Mouse (Mus musculus) urinary bladder, postnatal 14 days (tissue): ENCODE measurements around the gene Elmsan1.

Experiments
- DNase-seq: peaks from one replicate; pipeline ENCODE4 v3.0.0; 2021; ENCODE audit warnings: low spot score

The Elmsan1 gene

GRCm38 (mm10) chr12:84148622-84149012 is 70.1 kb downstream of the Elmsan1 start:
- no peak for DNase-seq

GRCm38 (mm10) chr12:84147954-84148621 is 70.6 kb downstream of the Elmsan1 start, which contains the start of gene Pnma1:
Gene Pnma1 (minus strand): TSS chr12:84148489.
- DNase-seq = peak; percentile 62

GRCm38 (mm10) chr12:84142281-84143050 is 76.2 kb downstream of the Elmsan1 start:
- DNase-seq = no peak

- DNase-seq = no peak
Observed at GRCm38 (mm10) chr12:84141271-84141670, 77.4 kb downstream of the Elmsan1 start.

GRCm38 (mm10) chr12:84140135-84140534 is 78.5 kb downstream of the Elmsan1 start:
- no peak for DNase-seq

GRCm38 (mm10) chr12:84137131-84137530 is 81.5 kb downstream of the Elmsan1 start:
- no peak for DNase-seq

- DNase-seq = peak; percentile 29
Observed at GRCm38 (mm10) chr12:84132265-84132664, 86.4 kb downstream of the Elmsan1 start.

GRCm38 (mm10) chr12:84129931-84130330 is 88.8 kb downstream of the Elmsan1 start:
- no peak for DNase-seq

- DNase-seq = no peak
Observed at GRCm38 (mm10) chr12:84128576-84128975, 90.1 kb downstream of the Elmsan1 start.

- DNase-seq = no peak
Observed at GRCm38 (mm10) chr12:84126899-84127298, 91.8 kb downstream of the Elmsan1 start.

- DNase-seq = no peak
Observed at GRCm38 (mm10) chr12:84125892-84126291, 92.8 kb downstream of the Elmsan1 start.

- no peak for DNase-seq
Observed at GRCm38 (mm10) chr12:84119584-84119983, 99.1 kb downstream of the Elmsan1 start.

GRCm38 (mm10) chr12:84114153-84114994 is 104.3 kb downstream of the Elmsan1 start, which contains the start of gene Dnal1:
Gene Dnal1 (plus strand): TSS chr12:84114366.
- DNase-seq = peak; percentile 92

GRCm38 (mm10) chr12:84113676-84114075 is 105.0 kb downstream of the Elmsan1 start:
- DNase-seq = no peak

GRCm38 (mm10) chr12:84110814-84111213 is 107.9 kb downstream of the Elmsan1 start:
- no peak for DNase-seq

GRCm38 (mm10) chr12:84109924-84110323 is 108.8 kb downstream of the Elmsan1 start:
- no peak for DNase-seq

GRCm38 (mm10) chr12:84107692-84108091 is 111.0 kb downstream of the Elmsan1 start:
- no peak for DNase-seq

- no peak for DNase-seq
Observed at GRCm38 (mm10) chr12:84107012-84107411, 111.7 kb downstream of the Elmsan1 start.

GRCm38 (mm10) chr12:84101493-84101845 is 117.2 kb downstream of the Elmsan1 start:
- DNase-seq = no peak

- DNase-seq = peak; percentile 40
Observed at GRCm38 (mm10) chr12:84100604-84101492, 117.8 kb downstream of the Elmsan1 start, which contains the start of gene Acot6. Gene Acot6 (plus strand): TSS chr12:84100654.

- DNase-seq = no peak
Observed at GRCm38 (mm10) chr12:84100071-84100470, 118.6 kb downstream of the Elmsan1 start.
